Mouse (Mus musculus) intestine, embryonic 16.5 days (tissue): ENCODE data around the gene Vps13a. TPM values are rescaled to one million over a fixed set of nuclear protein-coding genes. Genes with fewer than 3 reads are reported as not detected.

ENCODE experiments used
- ATAC-seq: fragments of 200-750 bp; cut with Nextera tagmentation; 2 replicates; pipeline ENCODE4 v1.8.0; 2017; ENCODE audit warnings: moderate TSS enrichment, moderate library complexity
- H3K27ac ChIP-seq: fragments of 300-500 bp; sonication (generic); 2 replicates; pipeline ENCODE4 v1.5.1; 2014; ENCODE audit warnings: mild to moderate bottlenecking, low read length
- H3K27me3 ChIP-seq: fragments of 300-500 bp; sonication (generic); replicated peaks from 2 replicates; pipeline ENCODE4 v1.6.1; 2014; ENCODE audit warnings: low read length, control low read depth, mixed read lengths; ENCODE audit not compliant: control insufficient read depth, insufficient read depth
- H3K36me3 ChIP-seq: fragments of 300-500 bp; sonication (generic); 2 replicates; pipeline ENCODE4 v1.6.1; 2014; ENCODE audit warnings: low read length, control low read depth; ENCODE audit not compliant: control insufficient read depth, insufficient read depth
- H3K4me1 ChIP-seq: fragments of 300-500 bp; sonication (generic); 2 replicates; pipeline ENCODE4 v1.6.1; 2014; ENCODE audit warnings: low read length, control low read depth, mixed read lengths; ENCODE audit not compliant: control insufficient read depth, insufficient read depth
- H3K4me2 ChIP-seq: fragments of 300-500 bp; sonication (generic); 2 replicates; pipeline ENCODE4 v1.6.1; 2014; ENCODE audit warnings: low read depth, low read length, control low read depth
- H3K4me3 ChIP-seq: fragments of 300-500 bp; sonication (generic); 2 replicates; pipeline ENCODE4 v1.5.1; 2014; ENCODE audit warnings: mild to moderate bottlenecking, low read length
- H3K9ac ChIP-seq: fragments of 300-500 bp; sonication (generic); 2 replicates; pipeline ENCODE4 v1.6.1; 2014; ENCODE audit warnings: low read depth, low read length
- H3K9me3 ChIP-seq: fragments of 300-500 bp; sonication (generic); 2 replicates; pipeline ENCODE4 v1.6.1; 2016; ENCODE audit warnings: low read length, control low read depth; ENCODE audit not compliant: control insufficient read depth
- WGBS: fragments of 180-500 bp; shearing (Covaris S2); extraction: QIAGEN DNeasy Blood & Tissue Kit; methylation state at CpG from one replicate; pipeline ENCODE4 v1.1.7; 2014; 5-methylcytosine and 5-hydroxymethylcytosine counted together
- polyA plus RNA-seq: library from polyadenylated mRNA; unstranded; fragments of >200 nt; fragmentation: Nextera tagmentation; extraction: Ambion mirVana; gene quantifications from 2 replicates; pipeline ENCODE4 v1.2.1, GENCODE M21; 2015

Vps13a gene
- polyA plus RNA-seq: 7.6 and 9.2 TPM in 2 replicates

- under 1% methylated on average over 62 of the region's 67 CpGs for WGBS
- Histone ChIP-seq H3K4me2 (peak within 1 kb of the TSS; percentile 90), H3K4me3 (peak within 1 kb of the TSS; percentile 72), H3K9me3 (no peaks in the 10 kb centered on the region), H3K36me3 (no peaks in the 10 kb centered on the region), H3K4me1 (0 out of 2 replicates have a peak, but pooled peaks cover 2% of the 10 kb centered on the region), H3K27ac (peak within 1 kb of the TSS; percentile 48), H3K9ac (peak within 1 kb of the TSS; percentile 69), H3K27me3 (0 out of 2 replicates have a peak, but pooled peaks cover 2% of the 10 kb centered on the region)
- ATAC-seq: peak; percentile 99
Observed at GRCm38 (mm10) chr19:16780790-16781384, at the start of gene Vps13a. TSS of gene Vps13a (minus strand) at chr19:16780933.

- 72% methylated on average over 5 of the region's 5 CpGs for WGBS
- H3K9me3 ChIP-seq: no peaks in the 10 kb centered on the region
- H3K36me3 ChIP-seq: no peaks in the 10 kb centered on the region
- H3K9ac ChIP-seq: no peak overlapping the region
- H3K4me1 ChIP-seq: no peaks in the 10 kb centered on the region
- H3K27ac ChIP-seq: no peak overlapping the region
- H3K4me3 ChIP-seq: no peak overlapping the region
- H3K4me2 ChIP-seq: no peak overlapping the region
- ATAC-seq: no peak
- no peaks in the 10 kb centered on the region for H3K27me3 ChIP-seq
Observed at GRCm38 (mm10) chr19:16827657-16828056, 46.9 kb upstream of the Vps13a start.

- Histone ChIP-seq H3K4me2 (no peak overlapping the region), H3K27me3 (no peaks in the 10 kb centered on the region), H3K4me1 (no peaks in the 10 kb centered on the region), H3K4me3 (no peak overlapping the region), H3K27ac (no peak overlapping the region), H3K9me3 (no peaks in the 10 kb centered on the region), H3K36me3 (no peaks in the 10 kb centered on the region), H3K9ac (no peak overlapping the region)
- ATAC-seq: no peak
- 59% methylated on average over 5 of the region's 5 CpGs for WGBS
Observed at GRCm38 (mm10) chr19:16825228-16825627, 44.5 kb upstream of the Vps13a start.

GRCm38 (mm10) chr19:16814848-16815247 is 34.1 kb upstream of the Vps13a start:
- Histone ChIP-seq H3K27ac (no peak overlapping the region), H3K36me3 (no peaks in the 10 kb centered on the region), H3K4me3 (no peak overlapping the region), H3K27me3 (no peaks in the 10 kb centered on the region), H3K4me2 (peak overlapping the region; percentile 9; the same call in 1 of the 2 replicates), H3K4me1 (0 out of 2 replicates have a peak, but pooled peaks cover 4% of the 10 kb centered on the region), H3K9me3 (no peaks in the 10 kb centered on the region), H3K9ac (no peak overlapping the region)
- ATAC-seq: peak; percentile 53; the same call in 1 of the 2 replicates
- WGBS: 27% methylated on average over 5 of the region's 5 CpGs

- Histone ChIP-seq H3K9me3 (no peaks in the 10 kb centered on the region), H3K9ac (no peak overlapping the region), H3K4me1 (0 out of 2 replicates have a peak, but pooled peaks cover 4% of the 10 kb centered on the region), H3K27ac (no peak overlapping the region), H3K4me3 (no peak overlapping the region), H3K27me3 (no peaks in the 10 kb centered on the region), H3K4me2 (no peak overlapping the region), H3K36me3 (no peaks in the 10 kb centered on the region)
- WGBS: 80% methylated on average over 7 of the region's 7 CpGs
- ATAC-seq: no peak
Observed at GRCm38 (mm10) chr19:16813306-16813705, 32.6 kb upstream of the Vps13a start.

- H3K9me3 ChIP-seq: no peaks in the 10 kb centered on the region
- H3K27me3 ChIP-seq: no peaks in the 10 kb centered on the region
- no peak overlapping the region for H3K27ac ChIP-seq
- 76% methylated on average over 8 of the region's 8 CpGs for WGBS
- no peak overlapping the region for H3K4me2 ChIP-seq
- H3K36me3 ChIP-seq: no peaks in the 10 kb centered on the region
- no peak overlapping the region for H3K9ac ChIP-seq
- 0 out of 2 replicates have a peak, but pooled peaks cover 4% of the 10 kb centered on the region for H3K4me1 ChIP-seq
- H3K4me3 ChIP-seq: no peak overlapping the region
- ATAC-seq: no peak
Observed at GRCm38 (mm10) chr19:16812072-16812608, 31.4 kb upstream of the Vps13a start.

- Histone ChIP-seq H3K4me2 (no peak overlapping the region), H3K9ac (no peak overlapping the region), H3K4me3 (no peak overlapping the region), H3K4me1 (no peaks in the 10 kb centered on the region), H3K9me3 (no peaks in the 10 kb centered on the region), H3K27ac (no peak overlapping the region), H3K36me3 (no peaks in the 10 kb centered on the region), H3K27me3 (no peaks in the 10 kb centered on the region)
- WGBS: 45% methylated on average over 3 of the region's 3 CpGs
- ATAC-seq: no peak
Observed at GRCm38 (mm10) chr19:16805102-16805501, 24.4 kb upstream of the Vps13a start.

GRCm38 (mm10) chr19:16804578-16804977 is 23.8 kb upstream of the Vps13a start:
- Histone ChIP-seq H3K9ac (no peak overlapping the region), H3K4me1 (no peaks in the 10 kb centered on the region), H3K27ac (no peak overlapping the region), H3K4me3 (no peak overlapping the region), H3K9me3 (no peaks in the 10 kb centered on the region), H3K4me2 (no peak overlapping the region), H3K36me3 (no peaks in the 10 kb centered on the region), H3K27me3 (no peaks in the 10 kb centered on the region)
- 24% methylated on average over 5 of the region's 11 CpGs for WGBS
- ATAC-seq: peak; percentile 64

- Histone ChIP-seq H3K9ac (no peak overlapping the region), H3K4me1 (no peaks in the 10 kb centered on the region), H3K36me3 (no peaks in the 10 kb centered on the region), H3K9me3 (no peaks in the 10 kb centered on the region), H3K27me3 (no peaks in the 10 kb centered on the region), H3K4me2 (no peak overlapping the region), H3K4me3 (no peak overlapping the region), H3K27ac (no peak overlapping the region)
- under 1% methylated on average over 3 of the region's 3 CpGs for WGBS
- no peak for ATAC-seq
Observed at GRCm38 (mm10) chr19:16802707-16803106, 22.0 kb upstream of the Vps13a start.
